Mouse (Mus musculus) lung, postnatal 0 days (tissue): ENCODE measurements around the gene Mettl16.

ENCODE experiments used
- CTCF ChIP-seq: IDR thresholded peaks from 2 replicates; pipeline ENCODE4 v1.5.1; 2016; ENCODE audit warnings: antibody characterized with exemption, mild to moderate bottlenecking
- EP300 ChIP-seq: IDR thresholded peaks from 2 replicates; pipeline ENCODE4 v1.6.1; 2016; ENCODE audit warnings: antibody characterized with exemption, mild to moderate bottlenecking, control low read depth

DNA sequence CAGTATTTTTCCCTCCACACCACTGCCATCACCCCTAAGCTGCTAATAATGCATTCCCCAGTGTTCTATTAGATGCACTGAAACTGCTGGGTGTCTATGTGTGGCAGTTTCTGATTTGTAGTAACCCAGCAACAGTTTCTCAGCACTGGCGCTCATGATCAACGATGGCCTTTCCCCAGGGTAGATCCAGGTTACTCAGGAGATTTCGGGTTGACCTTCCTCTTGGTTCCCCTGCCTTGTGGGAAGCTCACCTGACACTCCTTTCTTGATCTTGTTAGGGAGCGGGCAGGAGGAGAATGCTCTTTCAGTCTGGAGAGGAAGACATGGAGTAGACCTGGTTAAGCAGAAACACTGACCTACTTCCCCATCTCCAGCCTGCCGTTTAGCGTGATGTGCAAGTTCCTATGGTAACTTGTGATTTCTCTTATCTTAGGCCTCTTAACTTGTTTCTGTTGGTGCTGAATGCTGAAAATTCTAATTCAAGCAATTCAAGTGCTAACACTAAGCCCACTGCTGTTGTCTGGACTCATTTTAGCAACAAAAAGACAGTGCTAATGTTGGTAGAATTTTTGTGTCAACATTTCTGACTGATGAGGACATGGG, 37.7 kb downstream of the Mettl16 start:
- no peak for TF ChIP-seq CTCF
- TF ChIP-seq EP300, result no peak
